Mouse (Mus musculus) heart, adult 8-10 months (tissue): ENCODE results near the gene Eif5a. TPM values are rescaled to one million over a fixed set of nuclear protein-coding genes. Genes with fewer than 3 reads are reported as not detected.

Experiments
- DNase-seq: peaks from one replicate; pipeline ENCODE4 v3.0.0; 2022; ENCODE audit warnings: low spot score
- microRNA-seq: library from miRNA; unstranded; fragments of <30 nt; microRNA quantifications from one replicate; pipeline ENCODE4 v1.2.0, GENCODE M21; 2022
- total RNA-seq, 4 experiments: library from RNA; stranded (reverse); gene quantifications; 2 replicates each; pipeline ENCODE4 v1.2.4; 2022

Gene Eif5a
- total RNA-seq, 4 experiments from 2014 or later = 410 to 451 (median 437) TPM

- no peak for DNase-seq
These were observed 43.9 kb downstream of the Eif5a start, which contains the start of gene Tmem95 for GRCm38 (mm10) chr11:69877878-69878277. Tmem95 (minus strand) TSS chr11:69878018.

- peak; percentile 89 for DNase-seq
These were observed 44.9 kb downstream of the Eif5a start for GRCm38 (mm10) chr11:69876867-69877266.

- peak; percentile 89 for DNase-seq
These were observed 45.6 kb downstream of the Eif5a start for GRCm38 (mm10) chr11:69876186-69876585.

GRCm38 (mm10) chr11:69872451-69872850 is 49.3 kb downstream of the Eif5a start:
- DNase-seq = no peak

- no peak for DNase-seq
These were observed 49.9 kb downstream of the Eif5a start for GRCm38 (mm10) chr11:69871822-69872221.

- no peak for DNase-seq
These were observed 51.3 kb downstream of the Eif5a start for GRCm38 (mm10) chr11:69870289-69871069.

- no peak for DNase-seq
These were observed 54.4 kb downstream of the Eif5a start for GRCm38 (mm10) chr11:69867335-69867734.

Small RNA genes within 50 kb of the gene (microRNA-seq; reads per million reads assigned to microRNA genes)
- gene Mir6924 = not detected

Other genes with a start within 250 kb of the Eif5a start
- gene Eif4a1, start 249.5 kb downstream of the Eif5a start, total RNA-seq = 100 to 1,000 TPM; 162 to 194 (median 186) TPM
- 10 to 100 TPM; 27.2 to 40.0 (median 28.7) TPM for gene Senp3, start 239.9 kb downstream of the Eif5a start, total RNA-seq
- gene Tnfsf13, start 236.2 kb downstream of the Eif5a start, total RNA-seq = 1 to 10 TPM; 2.6 to 4.3 (median 2.9) TPM
- gene Tnfsf12, start 226.1 kb downstream of the Eif5a start, total RNA-seq = 10 to 100 TPM; 14.9 to 19.6 (median 17.5) TPM
- gene Tnfsfm13, start 225.9 kb downstream of the Eif5a start, total RNA-seq = 1 to 10 TPM; 1.4 to 4.2 (median 3.1) TPM
- gene Polr2a, start 163.3 kb downstream of the Eif5a start, total RNA-seq = 10 to 100 TPM; 28.5 to 35.7 (median 32.9) TPM
- gene Slc35g3, start 160.0 kb downstream of the Eif5a start, total RNA-seq = not detected
- 10 to 100 TPM; 43.7 to 52.4 (median 49.3) TPM for gene Zbtb4, start 156.0 kb downstream of the Eif5a start, total RNA-seq
- 1 to 10 TPM; 2.2 to 4.3 (median 3.8) TPM for gene Chrnb1, start 126.0 kb downstream of the Eif5a start, total RNA-seq
- 1 to 10 TPM; 2.1 to 3.3 (median 2.6) TPM for gene Fgf11, start 120.1 kb downstream of the Eif5a start, total RNA-seq
- gene Tmem102, start 116.3 kb downstream of the Eif5a start, total RNA-seq = under 1 TPM; 0.14 to 0.57 (median 0.31) TPM
- gene Gm39566, start 106.7 kb downstream of the Eif5a start, total RNA-seq = not detected
- not detected for gene Spem2, start 103.5 kb downstream of the Eif5a start, total RNA-seq
- not detected for gene Spem1, start 99.8 kb downstream of the Eif5a start, total RNA-seq
- 1 to 10 TPM; 3.1 to 6.9 (median 4.3) TPM for gene Nlgn2, start 84.2 kb downstream of the Eif5a start, total RNA-seq
- gene Tmem256, start 83.4 kb downstream of the Eif5a start, total RNA-seq = 100 to 1,000 TPM; 193 to 338 (median 283) TPM
- gene Plscr3, start 75.6 kb downstream of the Eif5a start, total RNA-seq = 10 to 100 TPM; 20.7 to 25.3 (median 21.7) TPM
- gene Tnk1, start 63.2 kb downstream of the Eif5a start, total RNA-seq = under 1 TPM in 1 of 4 experiments, not detected in 3; 0.23 TPM
- not detected for gene Tmem95, start 43.9 kb downstream of the Eif5a start, total RNA-seq
- 1 to 10 TPM; 2.0 to 2.6 (median 2.4) TPM for gene Kctd11, start 40.6 kb downstream of the Eif5a start, total RNA-seq
- 1 to 10 TPM in 2 of 4 experiments, under 1 TPM in 2; 0.16 to 1.1 (median 0.83) TPM for gene Acap1, start 26.4 kb downstream of the Eif5a start, total RNA-seq
- gene 2810408A11Rik, start 21.0 kb downstream of the Eif5a start, total RNA-seq = under 1 TPM; 0.43 to 0.81 (median 0.60) TPM
- 10 to 100 TPM; 38.0 to 50.9 (median 43.4) TPM for gene Neurl4, start 20.9 kb downstream of the Eif5a start, total RNA-seq
- gene Gps2, start 8.1 kb downstream of the Eif5a start, total RNA-seq = 10 to 100 TPM; 23.2 to 32.1 (median 27.7) TPM
- gene Ybx2, start 13.8 kb upstream of the Eif5a start, total RNA-seq = 10 to 100 TPM; 13.8 to 32.7 (median 24.3) TPM
- gene Slc2a4, start 26.2 kb upstream of the Eif5a start, total RNA-seq = 100 to 1,000 TPM; 435 to 503 (median 470) TPM
- 1 to 10 TPM in 1 of 4 experiments, not detected in 3; 1.1 TPM for gene Cldn7, start 42.8 kb upstream of the Eif5a start, total RNA-seq
- 100 to 1,000 TPM; 144 to 172 (median 168) TPM for gene Ctdnep1, start 59.2 kb upstream of the Eif5a start, total RNA-seq
- gene Elp5, start 60.6 kb upstream of the Eif5a start, total RNA-seq = 10 to 100 TPM; 41.7 to 57.3 (median 48.1) TPM
- 100 to 1,000 TPM; 287 to 342 (median 325) TPM for gene Gabarap, start 69.2 kb upstream of the Eif5a start, total RNA-seq
- 10 to 100 TPM; 21.0 to 24.9 (median 23.6) TPM for gene Phf23, start 73.8 kb upstream of the Eif5a start, total RNA-seq
- gene Dvl2, start 78.6 kb upstream of the Eif5a start, total RNA-seq = 1 to 10 TPM; 4.0 to 6.4 (median 5.1) TPM
- 1,000 to 10,000 TPM; 1,233 to 1,415 (median 1,285) TPM for gene Acadvl, start 93.5 kb upstream of the Eif5a start, total RNA-seq
- gene Dlg4, start 95.0 kb upstream of the Eif5a start, total RNA-seq = 1 to 10 TPM; 3.9 to 6.3 (median 5.2) TPM
- not detected for gene Asgr1, start 132.1 kb upstream of the Eif5a start, total RNA-seq
- gene Asgr2, start 170.7 kb upstream of the Eif5a start, total RNA-seq = under 1 TPM in 1 of 4 experiments, not detected in 3; 0.34 TPM
- gene Mgl2, start 208.4 kb upstream of the Eif5a start, total RNA-seq = 1 to 10 TPM; 2.6 to 4.5 (median 3.2) TPM
- 1 to 10 TPM; 1.7 to 4.2 (median 3.2) TPM for gene Clec10a, start 234.2 kb upstream of the Eif5a start, total RNA-seq